Mouse (Mus musculus) spleen, postnatal 14 days (tissue): Measurements from ENCODE around the gene Tgfbrap1.

ENCODE experiments used
- DNase-seq, 2 experiments: peaks; one replicate each; pipeline ENCODE4 v3.0.0; 2021 to 2022; ENCODE audit warnings: low spot score in 2 of 2

Gene Tgfbrap1

DNA sequence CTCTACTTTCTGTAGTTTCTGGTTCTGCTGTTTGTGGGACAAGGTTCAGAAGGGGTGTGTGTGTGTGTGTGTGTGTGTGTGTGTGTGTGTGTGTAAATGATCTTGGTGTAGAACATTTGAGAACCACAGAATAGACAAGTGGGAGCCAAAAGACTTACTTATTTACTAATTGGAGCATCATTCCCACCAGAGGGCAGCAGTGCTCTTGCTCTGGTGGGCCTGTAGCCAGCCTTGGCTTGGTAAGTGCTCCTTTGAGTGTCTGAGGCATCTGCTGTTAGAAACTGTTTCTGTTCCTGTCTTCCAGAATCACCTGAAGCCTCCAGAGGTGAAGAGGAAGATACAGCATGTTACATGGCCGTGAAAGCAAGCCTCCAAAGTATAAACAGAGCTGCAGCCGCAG is 14.4 kb upstream of the Tgfbrap1 start:
- peak in 1 of 2 experiments; percentile 20 for DNase-seq

- DNase-seq = peak; percentile 24 to 57
These were observed 12.1 kb upstream of the Tgfbrap1 start for GRCm38 (mm10) chr1:43110556-43110955.

- DNase-seq = no peak
These were observed 10.3 kb upstream of the Tgfbrap1 start for GRCm38 (mm10) chr1:43108729-43109128.

DNA sequence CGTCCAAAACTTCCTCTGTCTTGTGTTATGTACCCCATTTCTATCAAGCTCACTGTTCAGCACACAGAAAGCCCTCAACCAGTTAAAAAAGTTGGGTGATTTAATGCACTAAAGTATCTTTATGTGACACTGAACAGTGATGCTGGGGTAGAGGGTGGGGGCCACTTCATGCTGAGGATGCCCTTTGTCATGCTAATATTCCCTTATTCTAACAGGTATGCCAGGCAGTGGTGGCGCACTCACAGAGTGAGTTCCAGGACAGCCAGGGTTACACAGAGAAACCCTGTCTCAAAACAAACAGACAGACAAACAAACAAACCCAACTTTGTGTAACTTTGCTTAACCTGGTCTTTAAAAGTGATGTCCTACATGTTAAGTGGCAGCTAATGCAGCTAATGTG is 4.2 kb downstream of the Tgfbrap1 start:
- DNase-seq = no peak

DNA sequence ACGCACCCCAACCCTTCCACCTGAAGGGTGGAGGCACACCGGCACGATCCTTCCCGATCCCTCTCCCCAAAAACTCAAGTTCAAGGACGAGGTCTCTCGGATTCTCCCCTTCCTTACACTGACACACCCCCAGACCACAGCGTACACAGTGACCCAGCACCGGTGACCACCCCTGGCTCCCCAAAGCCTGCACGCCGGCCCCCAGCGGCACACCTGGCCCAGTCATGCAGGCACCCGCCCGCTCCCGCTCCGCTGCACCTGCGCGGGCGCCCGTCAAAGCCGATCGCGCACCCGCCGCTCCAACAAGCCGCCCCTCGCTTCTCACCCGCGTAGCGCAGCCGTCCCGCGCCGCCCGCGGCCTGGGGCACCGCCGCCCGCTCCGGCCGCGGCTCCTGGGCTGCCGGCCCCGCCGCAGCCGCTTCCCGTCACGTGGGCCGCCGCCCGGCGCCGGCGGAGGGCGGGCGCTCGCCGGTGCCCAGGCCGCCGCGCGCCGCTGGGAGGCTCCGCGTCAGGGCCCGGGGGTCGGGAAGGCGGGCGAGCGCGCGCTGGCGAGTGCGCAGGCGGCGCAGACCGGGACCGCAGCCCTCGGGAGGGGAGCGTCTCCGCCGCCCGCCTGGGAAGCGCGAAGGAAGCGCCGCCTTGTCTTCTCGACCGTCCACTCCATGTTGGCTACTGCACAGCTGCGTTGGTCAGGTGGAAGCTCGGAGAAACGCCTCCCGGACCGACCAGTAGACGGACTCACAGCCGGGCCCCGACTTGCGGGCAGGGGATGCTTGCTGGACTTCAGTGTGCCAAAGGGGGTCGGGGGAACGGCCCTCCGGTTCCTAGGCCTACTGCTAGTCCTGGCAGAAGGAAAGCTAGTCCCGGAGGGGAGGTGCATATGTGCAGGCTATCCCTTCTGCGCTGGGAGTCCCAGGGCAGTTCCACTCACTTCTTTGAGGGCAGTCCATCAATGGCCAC is 6.1 kb downstream of the Tgfbrap1 start:
- DNase-seq = peak; percentile 39 to 46

DNA sequence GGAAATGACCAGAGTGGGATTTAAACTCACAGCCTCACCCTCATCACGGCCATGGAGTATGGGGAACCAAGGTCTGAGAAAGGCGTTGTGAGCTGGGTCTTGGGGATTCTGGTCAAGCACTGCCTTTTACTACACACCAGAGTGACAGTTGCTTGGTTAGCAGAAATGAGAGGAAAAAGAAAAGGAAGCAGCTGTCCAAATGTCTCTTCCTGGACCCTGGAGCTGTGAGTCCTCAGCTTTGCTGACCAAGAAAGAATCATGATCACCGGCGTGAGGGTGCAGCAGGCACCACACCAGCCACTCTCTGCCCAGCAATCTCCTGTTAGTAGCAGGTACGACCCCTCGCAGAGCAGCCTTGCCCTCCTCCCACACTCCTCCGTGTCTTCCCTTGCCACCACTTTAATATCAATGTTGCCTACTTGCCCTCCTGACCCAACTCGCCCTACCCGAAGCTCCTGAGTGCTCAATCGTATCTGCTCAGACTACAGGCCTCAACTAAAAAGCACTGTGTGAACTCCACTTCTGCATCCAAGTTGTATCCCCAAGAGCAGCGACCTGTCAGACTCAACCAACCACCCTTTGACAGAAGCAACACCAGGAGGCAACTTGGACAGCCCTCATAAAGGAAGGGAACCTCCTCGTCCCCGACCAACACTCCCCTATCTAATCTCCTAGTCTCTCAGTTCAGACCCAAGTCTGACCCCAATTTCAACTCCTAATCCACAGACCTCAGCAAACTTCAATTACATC is 7.0 kb downstream of the Tgfbrap1 start:
- peak in 1 of 2 experiments; percentile 7 for DNase-seq

GRCm38 (mm10) chr1:43090418-43090817 is 8.0 kb downstream of the Tgfbrap1 start:
- no peak for DNase-seq

DNA sequence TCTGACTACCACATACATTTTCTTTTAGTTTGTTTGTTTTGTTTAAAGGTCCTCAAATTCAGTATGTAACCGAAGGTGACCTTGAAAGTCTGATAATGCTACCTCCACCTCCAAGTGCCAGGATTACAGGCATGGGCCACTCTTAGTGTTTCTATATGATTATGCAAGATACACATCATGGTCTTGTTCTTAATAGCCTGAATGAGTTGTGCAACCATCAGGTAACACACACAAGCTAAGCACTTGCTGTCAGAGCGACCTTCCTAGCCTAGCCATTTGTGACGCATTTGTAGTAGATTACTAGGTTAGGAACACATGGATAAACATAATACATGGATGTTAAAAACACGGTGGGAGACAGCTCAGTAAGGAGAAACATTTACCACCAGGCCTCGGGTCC is 15.5 kb downstream of the Tgfbrap1 start:
- no peak for DNase-seq

DNA sequence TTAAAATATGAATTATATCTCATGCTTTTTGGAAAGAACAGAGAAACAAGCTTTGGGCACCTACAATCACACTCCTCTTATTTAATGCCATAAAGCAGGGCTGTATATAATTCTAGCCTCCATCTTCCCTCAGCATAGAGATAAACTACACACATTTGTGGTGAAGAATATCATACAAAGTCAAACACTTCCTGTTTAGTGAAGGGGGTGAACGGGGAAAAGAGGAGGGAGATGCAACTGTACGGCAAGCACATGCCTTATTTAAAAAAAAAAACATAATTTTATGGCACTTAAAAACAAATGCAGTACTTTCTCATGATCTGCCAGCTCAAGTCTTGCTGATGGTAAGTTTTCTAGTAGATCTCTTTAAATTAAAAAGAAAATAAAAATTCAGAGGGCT is 20.3 kb downstream of the Tgfbrap1 start:
- DNase-seq = no peak

- DNase-seq = no peak
These were observed 23.6 kb downstream of the Tgfbrap1 start for GRCm38 (mm10) chr1:43074791-43075190.

DNA sequence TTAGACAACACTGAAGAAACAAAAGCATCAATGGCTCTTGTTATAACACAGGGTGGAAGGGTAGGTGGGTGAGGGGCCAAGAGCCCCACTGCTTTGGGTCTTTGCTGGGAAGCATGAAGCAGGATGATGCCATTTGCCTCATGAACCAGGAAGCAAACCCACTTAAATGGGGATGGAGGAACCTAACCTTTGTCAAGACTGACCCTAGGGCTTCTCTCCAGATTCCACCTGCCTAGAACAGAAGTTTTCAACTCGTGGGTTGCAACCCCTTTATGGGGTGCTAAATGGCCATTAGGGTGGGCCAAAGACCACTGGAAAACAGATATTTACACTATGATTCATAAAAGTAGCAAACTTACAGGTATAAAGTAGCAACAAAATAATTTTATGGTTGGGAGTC is 25.9 kb downstream of the Tgfbrap1 start:
- DNase-seq = no peak

DNA sequence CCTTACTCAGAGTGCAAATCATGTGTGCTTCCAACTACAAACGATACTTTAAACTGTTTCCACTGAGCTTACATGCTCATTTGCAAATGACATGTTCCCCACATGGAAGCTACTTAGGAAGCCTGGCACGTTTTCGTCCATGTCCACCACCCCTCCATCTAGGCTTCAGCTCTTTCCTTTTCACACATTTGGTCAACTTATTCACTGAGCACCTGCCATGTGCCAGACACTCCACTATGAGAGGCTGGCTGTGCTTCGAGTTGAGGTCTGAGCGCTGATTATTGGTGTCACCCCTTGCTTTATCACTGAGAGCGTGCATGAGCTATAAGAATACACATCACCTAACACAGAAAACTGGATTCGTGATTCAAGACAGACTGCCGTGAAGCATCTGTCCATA is 26.4 kb downstream of the Tgfbrap1 start:
- DNase-seq = no peak

GRCm38 (mm10) chr1:43070726-43071125 is 27.7 kb downstream of the Tgfbrap1 start:
- no peak for DNase-seq

DNA sequence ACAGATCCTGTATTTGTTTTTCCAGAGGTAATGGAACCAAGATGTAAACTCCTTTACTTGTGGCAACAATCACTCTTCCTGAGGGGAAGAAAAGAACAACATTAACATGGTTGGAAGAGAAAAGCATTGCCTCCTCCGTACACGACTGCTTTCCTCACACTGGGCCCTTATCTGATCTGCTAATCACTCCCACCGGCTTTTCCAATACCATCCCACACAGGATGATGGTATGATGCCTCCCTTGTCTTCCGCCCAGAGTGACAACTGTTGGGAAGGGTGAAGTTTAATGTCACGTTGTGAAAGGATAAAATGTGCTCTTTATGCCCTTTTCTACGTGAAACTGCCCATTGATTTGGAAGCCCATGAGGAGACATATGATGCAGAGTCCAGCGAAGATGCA is 30.9 kb downstream of the Tgfbrap1 start:
- DNase-seq = no peak

DNA sequence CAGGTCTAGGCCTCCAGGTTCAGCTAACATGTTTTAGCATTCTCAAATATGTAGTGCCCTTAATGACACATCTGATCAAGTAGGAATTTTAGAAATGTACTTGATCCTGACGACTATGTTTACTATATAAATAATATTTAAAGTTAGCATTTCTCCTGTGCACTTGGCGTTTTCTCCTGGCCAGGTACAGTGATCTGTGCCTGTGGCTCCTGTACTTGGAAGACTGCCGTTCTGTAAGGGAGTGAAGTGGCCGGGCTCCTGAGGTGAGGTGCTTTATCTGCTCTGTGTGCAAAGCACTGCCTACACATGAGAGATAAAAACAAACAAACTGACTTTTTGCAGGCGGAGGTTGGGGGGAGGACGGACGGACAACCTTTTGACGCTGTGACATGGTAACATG is 31.9 kb downstream of the Tgfbrap1 start:
- DNase-seq = no peak

DNA sequence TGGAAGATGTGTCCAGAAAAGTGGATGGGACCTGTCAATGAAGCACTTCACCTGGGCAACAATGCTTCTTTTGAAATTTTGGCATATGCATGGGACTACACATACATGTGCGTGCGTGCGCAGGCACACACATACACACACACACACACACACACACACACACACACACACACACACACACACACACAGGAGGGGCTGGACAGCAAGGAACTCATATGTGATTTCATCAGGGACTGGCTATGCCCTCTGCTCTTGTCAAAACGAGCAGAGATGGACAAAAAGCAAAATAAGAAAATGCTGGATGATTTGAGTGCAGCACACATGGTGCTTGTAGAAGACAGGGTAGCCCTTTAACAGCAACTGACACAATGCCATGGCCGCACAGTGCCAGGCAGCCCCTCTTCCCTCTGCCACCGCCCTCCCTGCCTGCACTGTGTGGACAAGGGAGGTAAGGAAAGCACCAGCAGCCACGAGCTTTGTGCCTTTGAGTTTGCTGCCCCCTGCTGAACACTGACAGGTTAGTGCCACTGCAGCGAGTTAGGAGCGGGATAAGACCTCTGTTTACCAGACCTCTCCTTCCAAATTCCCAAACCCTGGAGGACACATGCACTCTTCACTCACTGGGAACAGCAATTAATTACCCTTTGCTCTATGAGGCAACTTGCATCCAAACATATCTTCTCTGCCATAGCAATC is 32.7 kb downstream of the Tgfbrap1 start:
- DNase-seq = peak in 1 of 2 experiments; percentile 13

GRCm38 (mm10) chr1:43051903-43052302 is 46.5 kb downstream of the Tgfbrap1 start:
- DNase-seq = no peak

DNA sequence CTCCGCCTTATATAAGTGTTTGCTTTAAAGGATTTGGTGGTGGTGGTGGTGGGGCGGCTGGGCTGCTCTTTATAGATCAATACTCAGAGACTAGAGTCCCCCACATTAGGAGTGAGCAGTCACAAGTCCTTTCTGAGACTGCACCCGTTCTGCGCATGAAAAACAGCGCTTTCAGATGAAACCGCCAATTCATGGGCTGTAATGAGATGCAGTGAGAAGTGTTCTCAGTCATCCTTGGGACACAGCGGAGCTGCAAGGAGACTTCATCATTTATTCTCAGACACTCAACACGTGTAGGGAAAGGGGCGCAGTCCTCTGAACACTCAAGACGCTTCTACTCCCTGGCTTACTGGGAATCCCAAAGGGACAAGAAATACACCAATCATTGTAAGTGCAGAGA is 50.6 kb downstream of the Tgfbrap1 start:
- DNase-seq = no peak

- no peak for DNase-seq
These were observed 51.4 kb downstream of the Tgfbrap1 start for GRCm38 (mm10) chr1:43046990-43047389.

- DNase-seq = no peak
These were observed 53.0 kb downstream of the Tgfbrap1 start for GRCm38 (mm10) chr1:43045204-43045982.

- no peak for DNase-seq
These were observed 56.2 kb downstream of the Tgfbrap1 start for GRCm38 (mm10) chr1:43042271-43042670.
